Mouse (Mus musculus) testis, adult 2 months (tissue): Measurements from ENCODE around the gene Ctrb1.

ENCODE experiments used
- CTCF ChIP-seq: fragments of 200-500 bp; IDR thresholded peaks from 2 replicates; pipeline ENCODE4 v1.5.1; 2012; ENCODE audit warnings: low read depth, mild to moderate bottlenecking, inconsistent platforms, low read length, moderate library complexity; ENCODE audit not compliant: control insufficient read depth, insufficient read depth, insufficient replicate concordance
- POLR2A ChIP-seq: fragments of 200-500 bp; IDR thresholded peaks from 2 replicates; pipeline ENCODE4 v1.6.1; 2012; ENCODE audit warnings: low read depth, mild to moderate bottlenecking, inconsistent platforms, low read length, moderate library complexity; ENCODE audit not compliant: control insufficient read depth

DNA sequence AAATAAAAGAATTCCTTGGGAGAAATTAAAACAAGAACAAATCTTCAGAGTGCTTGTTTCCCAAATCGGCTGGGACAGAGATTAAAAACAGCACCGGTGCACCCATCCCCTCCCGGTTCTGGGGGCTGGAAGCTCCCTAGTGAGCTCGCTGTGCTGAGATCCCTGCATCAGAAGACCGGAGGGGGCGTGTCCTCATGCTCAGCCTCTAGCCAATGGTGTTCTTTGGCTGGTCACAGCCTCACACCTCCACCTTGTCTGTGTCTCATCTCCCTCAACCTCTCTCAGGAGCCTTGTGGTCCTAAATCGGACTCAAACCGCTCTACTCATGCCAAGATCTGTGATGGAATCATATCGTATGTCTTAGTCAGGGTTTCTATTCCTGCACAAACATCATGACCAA, 8.3 kb downstream of the Ctrb1 start:
- TF ChIP-seq POLR2A = no peak
- TF ChIP-seq CTCF = no peak
